8 mouse cellular contexts compared by ENCODE assay signal in genomic region chr11:11808820-11809403, GRCm38 (mm10). TPM values are rescaled to one million over a fixed set of nuclear protein-coding genes. Genes with fewer than 3 reads are reported as not detected.
DNase-seq lines count a peak whose midpoint lies in the region; ATAC-seq lines count a peak whose summit lies in the region.

Gene Fignl1 (minus strand): TSS chr11:11808962.

- H3K4me3 ChIP-seq in megakaryocyte, embryonic 14.5 days (replicated peaks): peak within 1 kb of the TSS; percentile 95

- peak; percentile 97 to 99 for DNase-seq in adrenal gland, adult (ENCODE audit: inconsistent age in 2 of 2, low spot score in 1 of 2)
- peak; percentile 100 for DNase-seq in embryo, embryonic 10 days (ENCODE audit: low spot score)
- peak; percentile 97 for DNase-seq in gastrocnemius, postnatal 10 days
- DNase-seq in left cerebral cortex, adult 9 months (ENCODE audit: low spot score in 2 of 2): peak; percentile 79 to 94
- peak; percentile 94 to 97 for DNase-seq in right cerebral cortex, adult 2 months (ENCODE audit: low spot score in 2 of 2)
- peak; percentile 87 for DNase-seq in urinary bladder, postnatal 10 days (ENCODE audit: low spot score)

- peaks cover 18% of the 10 kb centered on the region for H3K36me3 ChIP-seq in megakaryocyte, embryonic 14.5 days (replicated peaks; ENCODE audit: low read length)

- peaks cover 14% of the 10 kb centered on the region for H3K27me3 ChIP-seq in megakaryocyte, embryonic 14.5 days (replicated peaks)

- H3K4me1 ChIP-seq in megakaryocyte, embryonic 14.5 days: peaks cover 21% of the 10 kb centered on the region

- no peaks in the 10 kb centered on the region for H3K9me3 ChIP-seq in megakaryocyte, embryonic 14.5 days

- ATAC-seq in inflammation-experienced regulatory T-cells, adult 6 months: peak; percentile 92

RNA-seq across cellular contexts. Expression of gene Fignl1, which starts in this region (rescaled TPM):
- 1 to 10 TPM; 3.9 to 4.8 TPM for total RNA-seq in gastrocnemius, postnatal 10 days (2021)
- polyA plus RNA-seq in inflammation-experienced regulatory T-cells, adult 6 months (2017; shearing (Covaris generic)): 10 to 100 TPM in 2 of 3 experiments, 1 to 10 TPM in 1; 8.4 to 75.9 (median 10.4) TPM
- 0.17 TPM in 1 of 2 replicates, not detected in the other for polyA plus RNA-seq in megakaryocyte, embryonic 14.5 days (2012; ENCODE audit: insufficient read depth, low replicate concordance)

Comparison
In these comparisons a context has a peak if more than half of its experiments do, and no peak if none do; other contexts are left out.
1. Peak in every context shown above with its lines: DNase-seq, ATAC-seq and H3K4me3 ChIP-seq.